Mouse (Mus musculus) adrenal gland, adult 18-20 months (tissue): ENCODE data around the gene Rab3il1. TPM values are rescaled to one million over a fixed set of nuclear protein-coding genes. Genes with fewer than 3 reads are reported as not detected.

ENCODE experiments used
- total RNA-seq, 2 experiments: library from RNA; stranded (reverse); gene quantifications; 1 replicate in 1 of 2; 2 replicates in 1 of 2; pipeline ENCODE4 v1.2.3; 2021

Rab3il1 gene
- total RNA-seq, 2 experiments from 2014 or later = 3.6 to 5.9 TPM

Other genes starting within 250 kb of the Rab3il1 start
- gene Scgb2a2, start 154.1 kb upstream of the Rab3il1 start, total RNA-seq = not detected
- gene Incenp, start 102.1 kb upstream of the Rab3il1 start, total RNA-seq = 1 to 10 TPM; 6.0 to 7.8 TPM
- gene Fth1, start 21.1 kb upstream of the Rab3il1 start, total RNA-seq = 1,000 to 10,000 TPM; 3,118 to 4,182 TPM
- gene Best1, start within 50 bp of the Rab3il1 start, total RNA-seq = under 1 TPM; 0.22 to 0.30 TPM
- gene Fads3, start 39.9 kb downstream of the Rab3il1 start, total RNA-seq = 10 to 100 TPM; 10.3 to 54.2 TPM
- gene Fads2, start 100.1 kb downstream of the Rab3il1 start, total RNA-seq = 1,000 to 10,000 TPM; 1,303 to 1,859 TPM
- gene Fads1, start 181.2 kb downstream of the Rab3il1 start, total RNA-seq = 1,000 to 10,000 TPM in 1 of 2 experiments, 100 to 1,000 TPM in 1; 659 to 1,051 TPM
- 100 to 1,000 TPM; 139 to 159 TPM for gene Tmem258, start 202.3 kb downstream of the Rab3il1 start, total RNA-seq
- gene Fen1, start 202.5 kb downstream of the Rab3il1 start, total RNA-seq = 10 to 100 TPM in 1 of 2 experiments, 1 to 10 TPM in 1; 7.1 to 12.4 TPM
- 1 to 10 TPM; 2.1 to 2.8 TPM for gene Myrf, start 239.1 kb downstream of the Rab3il1 start, total RNA-seq